Mouse (Mus musculus) v-Abl transformed pro-B cells (cell line): ENCODE measurements at regions not wholly inside any gene's neighbourhood (a gene's known extent, or its start where the extent isn't known, plus 50 kb on each side); places are given as distances from the start of the nearest gene placed in this dataset.
"Not testable (repeated sequence)": the region's sequence is repeated elsewhere in the genome, so short reads cannot be mapped to it uniquely, and the experiment has no call there.

Source experiments
- in situ Hi-C, 2 experiments: fragments of 400-800 bp; cut with MboI; formaldehyde crosslinking; loops; one replicate each; pipeline ENCODE4 v1.15.1; 2025; ENCODE audit not compliant: unreplicated experiment in 2 of 2

- in situ Hi-C loops = no loop called here
Observed at GRCm38 (mm10) chr10:15886150-15886549, 1168.1 kb upstream of the Gje1 start.

DNA sequence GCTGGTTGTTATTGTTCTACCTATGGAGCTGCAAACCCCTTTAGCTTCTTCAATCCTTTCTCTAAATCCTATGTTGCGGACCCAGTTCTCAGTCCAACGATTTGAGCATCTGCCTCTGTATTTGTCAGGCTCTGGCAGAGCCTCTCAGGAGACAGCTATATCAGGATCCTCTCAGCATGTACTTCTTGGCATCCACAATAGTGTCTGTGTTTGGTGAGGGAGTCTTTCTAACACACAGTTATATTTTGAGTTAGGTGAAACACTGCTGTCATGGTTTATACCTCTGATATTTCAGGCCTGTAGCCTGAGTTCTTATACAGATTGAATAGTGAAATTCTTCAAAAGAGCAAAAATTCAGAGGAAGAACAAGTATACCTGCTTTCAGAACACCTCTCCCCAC is 1150.0 kb upstream of the Gje1 start:
- in situ Hi-C loops = no loop called here

GRCm38 (mm10) chr10:15866931-15867330 is 1148.9 kb upstream of the Gje1 start:
- in situ Hi-C loops = no loop called here

DNA sequence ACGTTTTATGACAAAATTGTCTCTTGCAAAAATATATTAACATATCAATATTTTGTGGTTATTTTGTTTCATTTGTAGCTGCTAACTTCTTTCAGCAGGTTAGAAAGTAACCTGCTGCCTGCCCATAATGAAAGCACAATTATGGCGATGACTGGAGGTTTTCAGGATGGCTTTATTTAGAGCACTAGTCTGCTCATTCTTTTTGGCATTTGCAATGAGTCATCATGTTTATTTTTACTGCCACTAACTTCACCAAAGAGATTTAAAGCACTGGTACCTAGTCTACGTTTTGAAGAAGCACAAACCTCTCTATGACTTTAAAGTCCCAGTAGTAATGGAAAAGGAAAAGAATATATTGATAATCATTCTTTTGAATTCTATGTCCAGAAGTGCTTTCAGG is 1123.4 kb upstream of the Gje1 start:
- in situ Hi-C loops = no loop called here

DNA sequence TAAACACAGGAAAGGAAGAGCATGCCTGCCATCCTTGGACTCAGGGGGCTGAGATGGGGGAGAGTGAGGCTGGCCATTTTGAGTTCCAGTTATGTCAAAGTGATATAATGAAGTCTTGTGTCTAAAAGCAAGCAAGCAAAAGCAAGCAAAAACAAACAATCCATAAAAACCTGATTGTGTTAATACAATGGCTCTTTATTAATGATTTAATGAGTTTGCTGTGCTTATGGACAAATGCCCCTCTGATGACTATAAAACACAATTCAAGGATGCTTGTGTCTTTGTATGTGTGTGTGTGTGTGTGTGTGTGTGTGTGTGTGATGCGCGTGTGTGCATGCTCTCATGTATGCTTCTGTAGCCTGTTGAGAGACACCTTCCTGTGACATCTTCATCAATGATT is 1114.3 kb upstream of the Gje1 start:
- in situ Hi-C loops = no loop called here

- in situ Hi-C loops = no loop called here
Observed at GRCm38 (mm10) chr10:15825457-15825856, 1107.4 kb upstream of the Gje1 start.

DNA sequence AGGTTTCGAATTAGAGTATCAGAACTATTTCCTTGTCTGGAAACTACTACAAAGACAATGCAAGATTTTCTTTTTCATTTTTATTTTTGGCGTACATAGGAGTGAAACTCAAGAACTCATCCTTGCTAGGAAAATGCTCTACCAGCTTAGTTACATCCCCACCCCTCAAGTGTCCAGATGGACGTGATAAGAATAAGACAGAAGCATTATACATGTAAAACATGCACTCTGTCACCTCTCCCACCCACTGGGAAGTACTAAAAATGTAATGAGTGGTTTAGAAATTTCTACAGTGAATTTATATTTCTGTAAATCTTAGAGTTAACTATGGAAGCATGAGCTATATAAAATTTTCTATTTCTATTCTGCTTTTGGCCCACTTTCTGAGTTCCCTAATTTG is 1089.3 kb upstream of the Gje1 start:
- in situ Hi-C loops = no loop called here

DNA sequence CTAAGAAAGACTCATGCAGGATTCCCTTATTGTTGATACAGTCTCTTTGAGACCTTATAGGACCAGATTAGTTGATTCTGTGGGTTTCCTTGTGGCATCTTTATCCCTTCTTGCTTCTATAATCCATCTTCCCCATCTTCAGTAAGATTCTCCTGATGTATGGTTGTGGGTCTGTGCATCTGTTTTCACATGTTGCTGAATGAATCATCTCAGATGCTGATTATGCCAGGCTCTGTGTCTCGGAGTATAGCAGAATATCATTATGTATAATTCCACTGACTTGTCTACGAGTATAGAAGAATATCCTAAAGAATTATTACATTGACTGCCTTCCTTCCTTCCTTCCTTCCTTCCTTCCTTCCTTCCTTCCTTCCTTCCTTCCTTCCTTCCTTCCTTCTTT is 1087.8 kb upstream of the Gje1 start:
- in situ Hi-C loops = no loop called here

DNA sequence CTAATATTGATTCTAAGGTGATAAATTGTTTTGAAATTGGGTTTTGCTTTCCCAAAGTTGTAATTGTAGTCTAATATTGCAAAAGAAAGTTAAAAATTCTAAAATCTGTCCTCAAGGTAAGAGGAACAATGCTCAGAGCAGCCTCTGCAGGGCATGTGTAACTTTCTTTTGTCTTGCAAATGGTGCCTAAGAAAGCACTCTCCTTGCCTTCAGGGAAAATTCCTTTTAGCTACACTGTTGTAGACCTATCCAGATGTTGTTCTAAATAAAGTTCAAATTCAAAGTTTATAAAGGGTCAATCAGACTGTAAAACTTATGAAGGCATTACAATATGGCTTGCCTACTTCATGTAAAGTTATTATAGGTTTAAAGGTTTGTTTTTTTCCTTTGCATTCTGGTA is 1075.2 kb upstream of the Gje1 start:
- in situ Hi-C loops = not testable (repeated sequence)

DNA sequence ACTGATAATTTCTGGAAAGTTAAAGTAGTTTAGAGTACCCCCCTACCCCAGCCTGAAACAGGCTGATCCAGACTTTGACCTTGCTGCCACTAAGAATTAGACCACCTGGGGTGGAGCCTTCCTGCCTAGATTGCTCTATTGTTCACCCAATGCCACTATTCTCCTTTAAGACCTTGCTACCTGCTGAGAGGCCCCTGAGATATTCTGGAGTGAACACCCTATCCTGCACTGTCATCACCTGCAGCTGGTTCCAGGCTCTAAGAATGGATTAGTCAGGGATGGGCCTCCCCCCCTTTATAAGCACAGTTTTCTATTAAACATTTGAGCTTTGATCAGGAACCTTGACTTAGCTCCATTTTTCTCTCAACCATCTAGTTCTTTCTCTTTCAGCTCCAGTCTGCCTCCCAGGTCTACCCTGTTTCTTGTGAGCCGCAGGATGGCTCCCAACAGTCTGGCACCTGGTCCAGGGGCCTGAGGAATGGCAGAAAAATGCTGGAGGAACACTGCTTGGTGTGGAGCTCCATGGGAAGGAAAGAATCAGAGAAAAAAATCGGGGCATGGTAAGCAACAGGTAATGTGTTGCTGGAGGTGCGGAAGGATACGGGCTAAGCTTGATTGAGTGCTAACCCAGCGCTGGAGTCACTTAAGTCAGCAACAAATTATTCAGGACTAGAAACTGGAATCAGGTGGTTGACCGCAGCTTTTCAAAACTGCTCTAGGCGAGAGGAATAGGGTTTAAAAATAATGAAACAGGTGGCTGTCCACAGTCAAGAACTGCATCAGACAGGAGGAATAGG is 1073.7 kb upstream of the Gje1 start:
- in situ Hi-C loops = no loop called here

GRCm38 (mm10) chr10:15759983-15760723 is 1042.1 kb upstream of the Gje1 start:
- in situ Hi-C loops = no loop called here

DNA sequence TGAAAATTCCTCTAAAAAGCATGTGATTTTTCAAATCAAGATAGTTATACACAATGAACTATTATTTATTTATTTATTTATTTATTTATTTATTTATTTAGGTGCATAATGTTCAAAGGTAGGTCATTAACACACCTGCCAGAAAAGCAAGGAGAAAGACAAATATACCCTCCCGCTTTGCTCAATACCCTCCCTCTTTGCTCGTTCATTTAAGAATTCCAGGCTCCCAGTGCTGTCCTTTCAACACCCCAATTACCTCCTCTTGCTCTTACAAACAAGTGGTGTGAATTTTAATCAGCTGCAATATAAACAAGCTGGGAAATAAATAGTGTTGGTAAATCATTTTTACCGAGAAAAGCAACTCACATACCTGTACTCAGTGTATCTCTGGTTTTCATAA is 1041.6 kb upstream of the Gje1 start:
- in situ Hi-C loops = no loop called here

GRCm38 (mm10) chr10:15757503-15757902 is 1039.5 kb upstream of the Gje1 start:
- in situ Hi-C loops = no loop called here

GRCm38 (mm10) chr10:15746866-15747265 is 1028.9 kb upstream of the Gje1 start:
- in situ Hi-C loops = loop anchor here in 1 of 2 experiments (25.0 kb wide), 1 partner anchor 1990 kb away; no protein-coding TSS in a partner anchor

DNA sequence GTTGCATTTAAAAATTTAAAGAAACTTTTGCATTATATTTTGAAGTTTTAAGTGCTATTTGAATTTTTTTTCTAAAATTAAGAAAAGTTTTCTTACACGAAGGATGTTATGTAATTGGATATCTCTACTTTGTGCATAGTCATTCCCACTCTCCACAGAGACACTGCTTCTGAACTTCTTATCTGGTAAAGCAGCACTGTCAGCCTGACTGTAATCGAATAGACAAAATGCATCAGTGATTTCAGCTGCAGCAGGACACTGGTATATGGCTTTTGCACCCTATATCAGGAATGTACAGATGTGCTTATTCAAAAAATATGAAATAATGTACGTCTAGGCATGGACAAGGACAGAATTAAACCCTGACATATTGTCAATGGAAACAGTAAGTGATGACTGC is 1020.6 kb upstream of the Gje1 start:
- in situ Hi-C loops = loop anchor here in 1 of 2 experiments (25.0 kb wide), 1 partner anchor 1999 kb away; no protein-coding TSS in a partner anchor

DNA sequence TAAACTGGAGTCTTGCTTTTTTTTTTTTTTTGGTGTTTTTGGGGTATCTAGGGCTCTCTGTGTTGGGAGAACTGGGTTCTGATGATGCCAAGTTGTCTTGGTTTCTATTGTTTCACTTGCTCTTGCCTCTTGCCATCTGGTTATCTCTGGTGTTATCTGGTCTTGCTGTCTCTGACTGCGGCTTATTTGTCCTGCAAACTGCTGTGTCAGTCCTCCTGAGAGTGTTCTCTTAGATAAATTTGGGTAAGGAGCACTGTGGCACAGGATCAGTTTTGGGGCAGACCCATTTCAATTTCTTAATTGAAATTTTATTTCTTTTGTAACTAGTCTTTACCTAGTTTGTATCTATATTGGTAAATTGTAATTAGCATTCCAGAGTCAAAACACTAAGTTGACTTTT is 1013.3 kb upstream of the Gje1 start:
- in situ Hi-C loops = loop anchor here in 1 of 2 experiments (25.0 kb wide), 1 partner anchor 2006 kb away; no protein-coding TSS in a partner anchor

DNA sequence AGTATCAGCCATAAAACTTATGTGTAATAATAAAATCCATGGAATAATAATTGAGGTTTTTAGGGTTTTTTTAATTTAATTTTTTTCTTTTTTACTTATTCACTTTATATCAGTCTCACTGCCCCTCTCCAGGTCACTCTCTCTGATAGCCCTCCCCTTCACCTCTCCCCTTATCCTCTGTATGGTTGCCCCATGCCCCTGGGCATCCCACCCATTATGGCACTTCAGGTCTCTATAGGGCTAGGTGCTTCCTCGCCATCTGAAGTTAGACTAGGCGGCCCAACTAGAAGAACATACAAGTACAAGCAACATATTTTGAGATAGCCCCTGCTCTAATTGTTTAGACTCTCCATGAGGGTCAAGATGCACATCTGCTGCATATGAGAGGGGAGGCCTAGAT is 979.9 kb upstream of the Gje1 start:
- in situ Hi-C loops = no loop called here

- in situ Hi-C loops = no loop called here
Observed at GRCm38 (mm10) chr10:15697050-15697449, 979.0 kb upstream of the Gje1 start.

GRCm38 (mm10) chr10:15671638-15672037 is 953.6 kb upstream of the Gje1 start:
- in situ Hi-C loops = not testable (repeated sequence)
